Mouse (Mus musculus) bone marrow macrophage, adult 2 months (primary cell): ENCODE measurements at regions not wholly inside any gene's neighbourhood (a gene's known extent, or its start where the extent isn't known, plus 50 kb on each side); places are given as distances from the start of the nearest gene placed in this dataset.

Experiments used
- CTCF ChIP-seq: IDR thresholded peaks from 2 replicates; pipeline ENCODE4 v1.5.1; 2012; ENCODE audit warnings: low read depth, mild to moderate bottlenecking, low read length, moderate library complexity
- POLR2A ChIP-seq: IDR thresholded peaks from 2 replicates; pipeline ENCODE4 v1.6.1; 2012; ENCODE audit warnings: mild to moderate bottlenecking, low read depth, low read length, borderline replicate concordance

DNA sequence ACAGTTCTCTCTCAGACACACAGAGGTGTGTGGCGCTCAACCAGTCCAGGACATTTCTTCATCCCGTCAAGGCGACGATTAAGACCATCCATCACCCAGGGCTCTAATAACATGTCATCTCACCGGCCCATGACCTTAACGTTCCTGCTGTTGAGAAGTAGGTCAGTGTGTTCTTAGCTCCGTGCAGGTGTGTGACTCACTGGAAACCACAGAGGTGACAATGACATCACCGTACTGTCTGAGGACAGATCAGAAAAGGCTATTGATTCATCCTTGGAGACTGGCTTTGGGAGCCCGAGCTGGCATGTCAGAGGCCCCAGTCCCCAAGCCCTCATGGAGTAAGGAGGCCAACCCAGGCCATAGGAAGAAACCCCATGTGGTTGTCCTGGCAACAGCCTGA lies 109.3 kb upstream of the Sulf2 start:
- TF ChIP-seq CTCF (no peak), POLR2A (no peak)
